Mouse (Mus musculus) kidney, postnatal 0 days (tissue): Measurements from ENCODE around the gene Msmp. TPM values are rescaled to one million over a fixed set of nuclear protein-coding genes. Genes with fewer than 3 reads are reported as not detected.

Source experiments
- ATAC-seq: fragments of 200-750 bp; cut with Nextera tagmentation; replicated peaks from 2 replicates; pipeline ENCODE4 v1.8.0; 2017; ENCODE audit warnings: low read depth, moderate number of reproducible peaks, moderate TSS enrichment, moderate library complexity; ENCODE audit not compliant: low FRiP score
- DNase-seq: peaks from one replicate; pipeline ENCODE4 v3.0.0-alpha.2; 2016; ENCODE audit warnings: low spot score
- H3K27ac ChIP-seq: fragments of 300-500 bp; sonication (generic); 2 replicates; pipeline ENCODE4 v1.5.1; 2014; ENCODE audit warnings: mild to moderate bottlenecking
- H3K27me3 ChIP-seq: fragments of 300-500 bp; sonication (generic); 2 replicates; pipeline ENCODE4 v1.6.1; 2014; ENCODE audit warnings: low read length, mixed read lengths; ENCODE audit not compliant: insufficient read depth
- H3K36me3 ChIP-seq: fragments of 300-500 bp; sonication (generic); 2 replicates; pipeline ENCODE4 v1.6.1; 2014; ENCODE audit warnings: low read length, mixed read lengths; ENCODE audit not compliant: insufficient read depth
- H3K4me1 ChIP-seq: fragments of 300-500 bp; sonication (generic); replicated peaks from 2 replicates; pipeline ENCODE4 v1.6.1; 2014; ENCODE audit warnings: antibody characterized with exemption, low read length, mixed read lengths; ENCODE audit not compliant: insufficient read depth
- H3K4me2 ChIP-seq: fragments of 300-500 bp; sonication (generic); 2 replicates; pipeline ENCODE4 v1.6.1; 2014; ENCODE audit warnings: mild to moderate bottlenecking, low read length, moderate library complexity, mixed read lengths
- H3K4me3 ChIP-seq: fragments of 300-500 bp; sonication (generic); replicated peaks from 2 replicates; pipeline ENCODE4 v1.5.1; 2014; ENCODE audit warnings: low read depth, low read length
- H3K9ac ChIP-seq: fragments of 300-500 bp; sonication (generic); 2 replicates; pipeline ENCODE4 v1.6.1; 2014; ENCODE audit warnings: low read depth, low read length
- H3K9me3 ChIP-seq: fragments of 300-500 bp; sonication (generic); replicated peaks from 2 replicates; pipeline ENCODE4 v1.6.1; 2016; ENCODE audit warnings: low read length, inconsistent platforms, mixed read lengths
- CTCF ChIP-seq: IDR thresholded peaks from 2 replicates; pipeline ENCODE4 v1.5.1; 2016; ENCODE audit warnings: antibody characterized with exemption, low read depth, mild to moderate bottlenecking, moderate library complexity
- WGBS: fragments of 180-500 bp; shearing (Covaris S2); extraction: QIAGEN DNeasy Blood & Tissue Kit; methylation state at CpG from one replicate; pipeline ENCODE4 v1.1.7; 2014; 5-methylcytosine and 5-hydroxymethylcytosine counted together
- polyA plus RNA-seq: library from polyadenylated mRNA; unstranded; fragments of >200 nt; fragmentation: Nextera tagmentation; extraction: Ambion mirVana; gene quantifications from 2 replicates; pipeline ENCODE4 v1.2.1, GENCODE M21; 2015

The Msmp gene
- polyA plus RNA-seq, result 2.0 and 2.5 TPM in 2 replicates

- no peak for ATAC-seq
- peaks cover 29% of the 10 kb centered on the region for H3K36me3 ChIP-seq
- WGBS, result 54% methylated on average over 12 of the region's 12 CpGs
- H3K9ac ChIP-seq, result no peak within 1 kb of the TSS
- no peak within 1 kb of the TSS for H3K4me2 ChIP-seq
- no peaks in the 10 kb centered on the region for H3K9me3 ChIP-seq
- TF ChIP-seq CTCF, result no peak
- peaks cover 6% of the 10 kb centered on the region; the same call in 1 of the 2 replicates for H3K4me1 ChIP-seq
- H3K27ac ChIP-seq, result no peak within 1 kb of the TSS; the same call in 1 of the 2 replicates
- H3K27me3 ChIP-seq, result no peaks in the 10 kb centered on the region
- DNase-seq, result no peak
- no peak within 1 kb of the TSS for H3K4me3 ChIP-seq
Observed at GRCm38 (mm10) chr4:43584444-43585416, at the start of gene Msmp. Msmp (minus strand) TSS chr4:43584494.

DNA sequence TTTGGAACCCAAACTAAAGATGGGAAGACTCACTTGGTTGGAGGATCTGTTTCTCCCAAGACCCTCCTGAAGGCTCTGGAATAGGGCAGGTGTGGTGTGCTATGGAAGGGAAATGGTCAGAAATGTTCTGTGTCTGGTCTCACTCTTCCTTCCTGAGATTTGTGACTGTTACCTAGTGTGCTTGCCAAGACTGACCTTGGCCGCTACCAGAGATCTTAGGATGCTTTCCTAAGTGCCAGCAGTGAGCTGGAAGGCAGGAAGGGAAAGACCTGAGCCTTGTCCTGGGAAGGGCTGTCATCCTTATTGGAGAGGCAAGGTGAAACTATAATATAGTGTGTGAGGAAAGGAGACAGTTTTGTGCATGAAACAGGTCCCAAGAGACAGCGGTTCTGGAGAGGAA lies 49.4 kb upstream of the Msmp start:
- Histone ChIP-seq H3K27ac (no peak overlapping the region), H3K4me1 (peaks cover 13% of the 10 kb centered on the region; the same call in 1 of the 2 replicates), H3K27me3 (no peaks in the 10 kb centered on the region), H3K9me3 (no peaks in the 10 kb centered on the region), H3K4me2 (no peak overlapping the region), H3K4me3 (no peak overlapping the region), H3K9ac (no peak overlapping the region), H3K36me3 (no peaks in the 10 kb centered on the region)
- WGBS, result 94% methylated on average over 2 of the region's 2 CpGs
- ATAC-seq (no peak), DNase-seq (no peak)
- TF ChIP-seq CTCF, result no peak

GRCm38 (mm10) chr4:43633296-43633695 lies 49.0 kb upstream of the Msmp start:
- no peaks in the 10 kb centered on the region for H3K36me3 ChIP-seq
- WGBS, result 83% methylated on average over 8 of the region's 8 CpGs
- H3K9me3 ChIP-seq, result no peaks in the 10 kb centered on the region
- H3K4me1 ChIP-seq, result peaks cover 13% of the 10 kb centered on the region; the same call in 1 of the 2 replicates
- ATAC-seq (no peak), DNase-seq (no peak)
- no peak overlapping the region for H3K4me2 ChIP-seq
- no peak overlapping the region for H3K4me3 ChIP-seq
- H3K9ac ChIP-seq, result no peak overlapping the region
- no peak overlapping the region for H3K27ac ChIP-seq
- no peak for TF ChIP-seq CTCF
- no peaks in the 10 kb centered on the region for H3K27me3 ChIP-seq

DNA sequence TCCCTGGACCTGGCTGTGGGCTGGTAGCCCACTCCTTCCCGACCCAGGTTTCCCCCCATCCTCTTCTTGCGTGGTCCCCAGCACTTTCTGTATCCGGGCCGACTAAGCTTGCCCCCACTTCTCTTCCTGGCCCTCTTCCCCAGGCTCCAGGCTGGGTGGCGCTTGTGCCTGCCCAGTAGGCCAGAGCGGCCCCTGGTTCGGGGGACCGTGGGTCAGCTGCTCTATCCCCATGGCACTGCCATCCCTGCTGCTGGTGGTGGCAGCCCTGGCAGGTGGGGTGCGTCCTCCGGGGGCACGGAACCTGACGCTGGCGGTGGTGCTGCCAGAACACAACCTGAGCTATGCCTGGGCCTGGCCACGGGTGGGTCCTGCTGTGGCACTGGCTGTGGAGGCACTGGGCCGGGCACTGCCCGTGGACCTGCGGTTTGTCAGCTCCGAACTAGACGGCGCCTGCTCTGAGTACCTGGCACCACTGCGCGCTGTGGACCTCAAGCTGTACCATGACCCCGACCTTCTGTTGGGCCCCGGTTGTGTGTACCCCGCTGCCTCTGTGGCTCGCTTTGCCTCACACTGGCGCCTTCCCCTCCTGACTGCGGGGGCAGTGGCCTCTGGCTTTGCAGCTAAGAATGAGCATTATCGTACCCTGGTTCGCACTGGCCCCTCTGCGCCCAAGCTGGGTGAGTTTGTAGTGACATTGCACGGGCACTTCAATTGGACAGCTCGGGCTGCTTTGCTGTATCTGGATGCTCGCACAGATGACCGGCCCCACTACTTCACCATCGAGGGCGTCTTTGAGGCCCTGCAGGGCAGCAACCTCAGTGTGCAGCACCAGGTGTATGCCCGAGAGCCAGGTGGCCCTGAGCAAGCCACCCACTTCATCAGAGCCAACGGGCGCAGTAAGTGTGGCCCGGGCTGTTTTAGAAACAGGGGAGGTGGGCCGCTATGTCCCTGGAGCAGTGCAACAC lies 47.9 kb upstream of the Msmp start:
- no peaks in the 10 kb centered on the region for H3K36me3 ChIP-seq
- H3K27ac ChIP-seq, result 0 out of 2 replicates have a peak overlapping the region, but pooled peaks have one; percentile 64
- H3K27me3 ChIP-seq, result no peaks in the 10 kb centered on the region
- H3K4me3 ChIP-seq, result peak overlapping the region; percentile 61
- H3K9me3 ChIP-seq, result no peaks in the 10 kb centered on the region
- peak; percentile 3; the same call in 1 of the 2 replicates for ATAC-seq
- peaks cover 13% of the 10 kb centered on the region; the same call in 1 of the 2 replicates for H3K4me1 ChIP-seq
- TF ChIP-seq CTCF, result no peak
- H3K4me2 ChIP-seq, result peak overlapping the region; percentile 91
- peak overlapping the region; percentile 80 for H3K9ac ChIP-seq
- WGBS, result 46% methylated on average over 42 of the region's 42 CpGs
- no peak for DNase-seq

GRCm38 (mm10) chr4:43631046-43631955 lies 47.0 kb upstream of the Msmp start, which contains the start of gene Npr2:
Npr2 (plus strand) TSS chr4:43631935.
- ATAC-seq (peak; percentile 55), DNase-seq (peak; percentile 78)
- Histone ChIP-seq H3K9me3 (no peaks in the 10 kb centered on the region), H3K4me2 (peak within 1 kb of the TSS; percentile 91), H3K4me1 (peaks cover 13% of the 10 kb centered on the region; the same call in 1 of the 2 replicates), H3K9ac (peak within 1 kb of the TSS; percentile 80), H3K27ac (peak within 1 kb of the TSS; percentile 64; the same call in 1 of the 2 replicates), H3K27me3 (no peaks in the 10 kb centered on the region), H3K36me3 (no peaks in the 10 kb centered on the region), H3K4me3 (peak within 1 kb of the TSS; percentile 61)
- 2% methylated on average over 52 of the region's 70 CpGs for WGBS
- TF ChIP-seq CTCF, result no peak
